Mouse (Mus musculus) heart, postnatal 25 days (tissue): ENCODE measurements around the gene Myo5c. TPM values are rescaled to one million over a fixed set of nuclear protein-coding genes. Genes with fewer than 3 reads are reported as not detected.

Experiments used
- DNase-seq: peaks from one replicate; pipeline ENCODE4 v3.0.0; 2022; ENCODE audit warnings: low spot score
- intact Hi-C: fragments of 180-260 bp; cut with DNase I; formaldehyde crosslinking; loops from one replicate; pipeline ENCODE4 v1.15.1; 2025
- total RNA-seq, 2 experiments: library from RNA; stranded (reverse); gene quantifications; 2 replicates each; pipeline ENCODE4 v1.2.3; 2021

Gene Myo5c
- 1 to 10 TPM; 5.6 to 7.1 TPM for total RNA-seq

DNA sequence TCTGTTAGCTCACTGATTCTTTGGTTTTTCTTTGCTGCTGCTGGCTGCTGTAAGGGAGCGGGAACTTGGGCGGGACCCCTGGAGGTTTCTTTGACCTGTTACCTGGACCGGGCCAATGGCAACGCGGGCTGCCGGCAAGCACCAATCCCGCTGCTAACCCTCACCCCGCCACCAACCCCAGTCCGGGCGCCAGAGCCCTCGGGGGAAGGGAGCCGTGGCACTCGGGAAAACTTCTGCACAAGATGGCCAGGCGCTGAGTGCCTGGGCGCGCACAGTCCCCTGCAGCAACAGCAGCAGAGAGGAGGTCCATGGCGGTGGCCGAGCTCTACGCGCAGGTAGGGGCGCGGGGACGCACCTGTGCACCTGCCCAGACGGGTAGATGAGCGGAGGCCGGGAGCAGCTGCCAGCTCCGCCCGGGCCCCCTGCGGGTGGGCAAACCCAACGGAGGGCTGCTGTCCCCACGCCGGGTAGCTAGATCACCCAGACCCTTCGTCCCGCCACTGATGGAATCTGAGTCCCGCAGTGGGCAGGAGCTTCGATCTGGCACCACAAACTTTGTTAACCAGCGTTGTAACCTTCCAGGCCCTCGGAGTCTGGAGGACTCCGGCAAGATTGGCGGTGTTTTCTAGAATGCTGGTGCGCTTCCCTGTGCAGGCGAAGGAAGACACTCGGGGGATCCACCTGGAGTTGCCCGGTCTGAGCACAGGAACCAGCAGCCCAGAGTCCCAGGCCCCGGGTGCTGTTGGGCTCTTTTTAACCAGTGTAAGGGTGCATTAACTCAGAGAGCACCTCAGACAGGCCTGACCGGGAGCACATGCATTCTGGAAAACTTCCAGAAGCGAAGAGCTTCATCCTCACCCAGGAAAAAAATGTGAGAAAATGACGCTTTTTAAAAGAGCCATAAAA is at the start of gene Myo5c:
Gene Myo5c (plus strand): TSS at position 180 of the 906 bp plus-strand sequence.
- DNase-seq: peak; percentile 28
- intact Hi-C loops: no loop called here

DNA sequence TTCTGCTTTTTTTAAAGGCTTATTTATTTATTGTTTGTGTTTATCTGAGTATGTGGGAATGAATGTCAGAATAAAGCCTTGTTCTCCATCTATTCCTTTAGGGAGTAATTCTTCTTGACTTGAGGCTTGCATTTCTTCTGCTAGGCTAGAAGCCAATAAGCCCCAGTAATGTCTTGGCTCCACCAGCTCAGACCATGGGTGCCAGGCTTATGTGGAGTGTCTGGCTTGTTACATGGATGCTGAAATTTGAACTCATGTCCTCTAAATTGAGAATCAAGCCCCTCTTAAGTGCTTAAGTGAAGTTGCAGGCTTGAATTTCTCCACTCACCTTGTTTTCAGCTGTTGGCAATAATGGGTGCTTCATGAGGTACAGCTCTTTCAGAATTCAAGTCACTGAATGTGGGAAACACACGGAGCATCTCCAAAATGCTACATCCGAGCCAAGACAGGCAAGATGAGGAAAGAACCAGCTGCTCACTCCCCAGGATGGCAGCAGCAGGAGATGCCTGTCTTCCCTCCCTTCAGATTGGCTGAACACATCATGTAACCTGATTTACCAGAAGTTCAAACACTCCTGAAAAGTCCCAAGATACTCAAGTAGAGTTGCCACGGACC is 44.1 kb upstream of the Myo5c start:
- DNase-seq: no peak
- intact Hi-C loops: no loop called here

DNA sequence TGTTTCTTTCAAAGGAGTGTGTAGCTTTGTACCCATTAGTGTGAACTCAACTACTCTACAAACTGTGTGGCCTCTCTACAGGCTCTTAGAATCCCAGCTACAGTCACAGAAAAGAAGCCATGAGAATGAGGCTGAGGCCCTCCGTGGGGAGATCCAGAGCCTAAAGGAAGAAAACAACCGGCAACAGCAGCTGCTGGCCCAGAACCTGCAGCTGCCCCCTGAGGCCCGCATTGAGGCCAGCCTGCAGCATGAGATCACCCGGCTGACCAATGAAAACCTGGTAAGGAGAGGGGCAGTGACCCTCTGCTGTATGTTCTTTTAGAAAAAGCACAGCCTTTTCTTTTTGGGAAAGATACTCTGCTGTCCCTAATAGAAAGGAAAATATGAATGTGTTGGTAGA is 38.0 kb upstream of the Myo5c start:
- intact Hi-C loops: loop anchor here (10.0 kb wide), 1 partner anchor 289 kb away; no protein-coding TSS in a partner anchor
- DNase-seq: no peak

DNA sequence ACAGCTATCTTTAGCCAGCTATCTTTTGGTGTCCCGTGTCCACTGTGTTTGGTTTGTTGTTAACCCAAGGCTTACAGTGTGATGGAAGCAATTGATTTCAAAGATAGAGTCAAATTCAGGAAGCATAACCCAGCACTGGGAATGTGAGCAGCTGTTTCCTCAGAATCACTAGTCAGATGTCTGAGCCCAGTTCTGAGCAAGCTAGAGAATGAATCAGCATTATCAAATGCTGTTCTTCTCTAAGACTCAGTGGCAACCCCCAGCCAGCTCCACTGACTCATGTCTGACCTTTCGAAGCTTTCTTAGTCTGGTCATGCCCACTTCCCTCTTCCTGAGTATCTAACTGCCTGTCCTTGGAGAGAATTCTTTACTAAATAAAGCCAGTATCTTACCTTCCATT is 35.5 kb upstream of the Myo5c start:
- no peak for DNase-seq
- intact Hi-C loops: loop anchor here (10.0 kb wide), 1 partner anchor 292 kb away; no protein-coding TSS in a partner anchor

DNA sequence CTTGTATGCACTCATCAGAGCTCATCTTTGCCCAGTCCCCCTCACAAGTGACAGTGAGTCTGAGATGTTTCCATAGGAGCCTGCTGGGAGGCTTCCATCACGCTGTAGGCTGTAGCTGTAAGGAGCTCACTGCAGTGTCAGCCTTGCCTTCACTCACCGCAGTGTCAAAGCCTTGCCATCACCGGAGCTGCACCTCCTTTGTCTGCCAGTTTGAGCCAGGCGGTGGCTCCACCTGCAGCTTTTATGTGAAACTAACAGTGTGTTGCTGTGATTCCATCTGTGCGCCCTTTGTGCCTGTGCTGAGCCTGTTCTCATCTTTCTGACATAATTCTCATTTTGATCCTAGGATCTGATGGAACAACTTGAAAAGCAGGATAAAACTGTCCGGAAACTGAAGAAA is 34.5 kb upstream of the Myo5c start:
- DNase-seq: no peak
- intact Hi-C loops: loop anchor here (10.0 kb wide), 1 partner anchor 292 kb away; no protein-coding TSS in a partner anchor

DNA sequence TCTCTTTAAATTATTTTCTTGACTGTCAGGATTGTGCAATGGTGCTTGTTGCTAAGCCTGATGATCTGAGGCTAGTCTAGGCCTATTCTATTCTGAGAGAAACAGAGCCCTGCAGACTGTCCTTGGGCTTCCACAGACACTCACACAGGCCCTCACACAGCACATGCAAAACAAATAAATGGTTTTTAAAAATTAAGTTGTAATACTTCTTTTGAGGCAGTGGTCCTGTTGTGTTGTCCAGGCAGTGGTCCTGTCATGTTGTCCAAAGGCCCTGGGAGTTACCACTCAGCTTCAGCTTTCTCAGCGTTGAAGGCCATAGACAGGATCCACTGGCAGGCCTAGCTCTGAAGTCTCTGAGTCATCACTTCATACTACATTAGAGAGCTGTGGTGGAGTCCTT is 30.3 kb upstream of the Myo5c start:
- DNase-seq: no peak
- intact Hi-C loops: loop anchor here (5.0 kb wide), 1 partner anchor 149 kb away; no protein-coding TSS in a partner anchor

DNA sequence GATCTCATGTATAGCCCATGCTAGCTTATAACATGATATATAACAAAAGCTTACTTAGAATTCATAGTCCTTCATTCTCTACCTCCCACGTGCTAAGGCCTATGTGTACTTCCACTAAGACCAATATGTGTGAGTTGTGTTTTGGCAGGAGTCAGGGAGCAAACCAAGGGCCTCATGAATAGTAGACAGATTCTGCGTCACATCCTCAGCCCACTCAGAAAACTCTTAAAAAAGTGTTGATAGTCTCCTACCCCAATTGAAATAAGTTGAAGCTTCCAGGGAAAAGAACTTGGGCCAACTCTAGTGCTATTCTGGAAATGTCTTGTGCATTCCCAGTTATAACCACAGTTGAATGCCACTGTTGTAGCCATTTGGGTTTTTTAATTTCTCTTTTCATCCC is 29.8 kb upstream of the Myo5c start:
- intact Hi-C loops: loop anchor here (5.0 kb wide), 1 partner anchor 150 kb away; no protein-coding TSS in a partner anchor
- no peak for DNase-seq

DNA sequence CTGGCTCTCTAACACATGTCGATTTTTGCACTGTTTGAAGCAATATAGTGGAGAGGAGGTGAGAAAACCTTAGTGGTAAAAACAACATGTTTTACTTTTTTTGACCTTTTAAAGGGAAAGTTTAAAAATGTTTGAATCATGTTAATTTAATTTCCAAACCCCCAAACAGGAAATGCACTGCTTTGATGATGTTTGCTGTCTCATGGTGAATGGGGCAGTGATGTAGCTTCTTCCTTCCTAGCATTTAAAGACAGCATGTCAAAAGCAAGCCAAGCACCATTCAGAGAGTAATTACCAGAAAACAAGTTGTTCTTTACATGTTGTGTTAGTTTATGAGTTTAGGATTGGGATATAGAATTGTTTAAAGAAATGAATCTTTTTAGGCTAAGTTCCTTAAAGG is 22.6 kb upstream of the Myo5c start:
- intact Hi-C loops: no loop called here
- no peak for DNase-seq

DNA sequence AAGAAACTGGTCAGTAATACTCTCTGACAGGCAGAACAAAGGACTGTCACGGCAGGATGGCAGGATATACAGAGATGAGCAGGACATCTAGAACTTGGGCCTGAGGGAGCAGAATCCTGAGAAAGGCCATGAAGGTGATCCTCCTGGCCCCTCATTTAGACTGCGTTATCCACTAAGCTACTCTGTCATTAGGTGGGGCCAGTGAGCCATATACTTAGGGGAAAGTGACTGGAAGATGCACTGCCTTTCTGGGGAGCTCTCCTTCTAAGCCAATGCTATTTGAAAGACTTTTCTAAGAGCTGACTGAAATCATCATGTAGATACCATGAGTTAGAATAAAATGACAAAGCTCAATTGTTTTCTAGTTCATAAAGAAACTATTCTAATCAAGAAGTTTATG is 21.6 kb upstream of the Myo5c start:
- intact Hi-C loops: loop anchor here (5.0 kb wide), 1 partner anchor 72 kb away; no protein-coding TSS in a partner anchor
- DNase-seq: no peak

DNA sequence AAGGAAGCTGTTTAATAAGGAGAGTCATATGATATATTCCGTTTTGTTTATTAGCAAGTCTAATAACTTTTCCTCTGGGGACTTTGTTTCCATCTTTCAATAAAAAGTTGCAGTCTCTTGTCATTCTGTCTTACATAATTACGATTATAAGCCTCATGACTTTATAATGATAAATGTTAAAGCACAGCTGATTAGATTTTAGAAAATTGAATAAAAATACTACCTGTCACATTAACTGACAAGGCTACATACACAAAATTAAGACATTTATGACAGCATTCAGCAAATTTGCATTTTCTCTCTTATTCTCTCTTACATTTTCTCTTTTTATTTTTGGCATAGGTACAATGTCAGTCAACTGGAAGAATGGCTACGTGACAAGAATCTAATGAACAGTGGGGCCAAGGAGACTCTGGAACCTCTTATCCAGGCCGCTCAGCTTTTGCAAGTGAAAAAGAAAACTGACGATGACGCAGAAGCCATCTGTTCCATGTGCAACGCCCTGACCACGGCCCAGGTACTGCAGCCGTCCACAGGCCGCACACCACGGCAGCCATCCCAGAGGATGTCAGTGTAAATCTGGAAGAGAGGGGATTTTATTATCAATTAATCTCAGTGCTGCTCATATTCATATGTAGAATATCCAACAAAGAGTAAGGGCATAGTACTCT is 16.9 kb upstream of the Myo5c start:
- intact Hi-C loops: loop anchor here (5.0 kb wide), 1 partner anchor 67 kb away; no protein-coding TSS in a partner anchor
- no peak for DNase-seq

DNA sequence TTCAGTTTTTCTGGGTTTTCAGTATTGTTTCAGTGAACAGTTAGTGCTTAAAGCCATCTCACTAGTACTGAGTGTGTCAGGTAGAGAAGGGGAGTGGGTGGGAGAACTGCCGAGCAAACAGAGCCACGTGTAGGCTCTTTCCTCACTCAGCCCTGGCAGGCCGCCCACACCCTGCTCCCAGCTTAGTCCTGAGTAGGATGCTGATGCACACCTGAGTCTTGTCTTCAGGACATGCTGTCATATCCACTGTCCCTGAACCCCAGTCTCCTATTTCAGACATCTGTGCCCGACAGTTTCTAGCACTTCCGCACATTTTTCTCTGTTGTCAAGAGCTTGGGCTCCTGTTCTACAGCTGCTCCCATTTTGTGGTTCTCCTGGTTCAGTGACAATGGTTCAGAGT is 11.9 kb upstream of the Myo5c start:
- DNase-seq: no peak
- intact Hi-C loops: no loop called here

DNA sequence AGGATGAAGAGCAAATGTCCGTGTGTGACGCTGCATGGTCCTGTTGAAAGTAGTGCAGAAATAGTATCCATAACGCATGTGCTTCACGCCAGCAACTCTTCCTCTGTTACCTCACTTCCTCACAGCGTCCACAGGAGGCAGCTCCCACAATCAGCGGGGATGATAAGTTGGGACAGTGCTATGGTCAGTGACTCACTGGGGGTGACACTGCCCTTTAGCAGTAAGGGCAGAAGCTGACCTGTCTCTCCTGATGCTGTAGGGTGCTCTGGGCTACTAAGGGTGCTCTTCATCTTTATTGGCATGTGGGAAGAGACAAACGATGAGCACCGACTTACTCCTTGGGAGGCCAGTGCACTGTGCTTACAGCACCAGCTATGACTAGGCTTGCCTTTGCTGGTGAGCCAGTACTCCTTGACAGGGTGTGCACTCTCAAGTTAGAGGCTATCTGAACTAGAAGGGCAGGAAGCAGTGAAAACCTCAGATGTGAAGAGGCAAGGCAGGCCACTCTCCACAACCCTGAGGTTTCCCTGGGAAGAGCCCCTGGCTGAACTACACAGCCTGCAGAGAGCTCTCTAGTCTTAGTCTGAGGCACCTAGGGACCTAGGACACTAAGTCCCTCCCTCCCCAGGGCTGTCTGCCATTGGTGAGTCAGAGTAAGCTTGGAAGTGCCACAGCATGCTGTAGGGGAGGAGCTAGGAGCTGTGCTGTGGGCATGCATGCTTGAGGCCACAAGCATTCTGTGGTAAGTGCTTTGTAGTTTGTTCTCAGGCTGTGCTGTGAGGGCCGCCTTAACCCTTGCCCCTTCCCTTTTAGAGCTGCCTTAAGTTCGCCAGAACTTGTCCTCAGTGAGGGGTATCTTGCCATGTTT is 10.2 kb upstream of the Myo5c start:
- DNase-seq: no peak
- intact Hi-C loops: no loop called here

DNA sequence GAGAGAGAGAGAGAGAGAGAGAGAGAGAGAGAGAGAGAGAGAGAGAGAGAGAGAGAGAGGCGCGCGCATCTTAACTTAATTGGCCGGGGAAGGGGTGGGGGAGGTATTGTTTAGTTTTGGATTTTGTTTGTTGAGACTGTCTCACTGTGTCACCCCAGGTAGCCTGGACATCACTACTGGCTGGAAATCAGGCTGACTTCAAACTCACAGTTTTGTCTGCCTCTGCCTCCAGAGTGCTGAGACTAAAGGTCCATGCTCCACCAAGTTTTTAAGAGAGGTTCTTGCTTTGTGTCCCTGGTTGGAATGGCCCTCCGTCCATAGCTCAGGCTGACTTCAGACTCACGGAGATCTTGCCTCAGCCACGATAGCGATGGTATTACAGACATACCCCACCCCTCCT is 1.0 kb downstream of the Myo5c start:
- intact Hi-C loops: no loop called here
- DNase-seq: no peak

DNA sequence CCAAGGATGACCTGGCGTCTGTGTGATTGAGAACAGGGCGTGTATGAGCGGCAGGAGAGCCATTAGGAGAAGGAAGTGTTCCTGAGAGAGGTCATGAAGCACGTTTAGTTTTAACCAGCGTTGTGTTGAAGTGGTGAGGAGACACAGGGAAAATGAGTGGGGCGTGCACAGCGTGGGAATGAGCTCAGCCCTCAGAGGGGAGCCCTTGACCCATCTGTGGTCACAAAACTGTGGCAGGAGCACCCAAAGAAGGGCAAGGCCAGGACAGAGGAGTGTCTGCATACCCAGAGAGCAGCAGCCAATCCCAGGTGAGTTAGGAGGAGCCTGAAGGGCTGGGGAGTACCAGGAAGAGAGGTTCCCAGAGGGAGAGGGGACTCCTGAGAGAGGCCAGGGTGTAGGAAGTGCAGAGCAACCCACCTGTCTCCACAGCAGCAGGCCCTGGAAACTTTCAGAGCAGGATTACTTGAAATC is 2.5 kb downstream of the Myo5c start:
- DNase-seq: no peak

DNA sequence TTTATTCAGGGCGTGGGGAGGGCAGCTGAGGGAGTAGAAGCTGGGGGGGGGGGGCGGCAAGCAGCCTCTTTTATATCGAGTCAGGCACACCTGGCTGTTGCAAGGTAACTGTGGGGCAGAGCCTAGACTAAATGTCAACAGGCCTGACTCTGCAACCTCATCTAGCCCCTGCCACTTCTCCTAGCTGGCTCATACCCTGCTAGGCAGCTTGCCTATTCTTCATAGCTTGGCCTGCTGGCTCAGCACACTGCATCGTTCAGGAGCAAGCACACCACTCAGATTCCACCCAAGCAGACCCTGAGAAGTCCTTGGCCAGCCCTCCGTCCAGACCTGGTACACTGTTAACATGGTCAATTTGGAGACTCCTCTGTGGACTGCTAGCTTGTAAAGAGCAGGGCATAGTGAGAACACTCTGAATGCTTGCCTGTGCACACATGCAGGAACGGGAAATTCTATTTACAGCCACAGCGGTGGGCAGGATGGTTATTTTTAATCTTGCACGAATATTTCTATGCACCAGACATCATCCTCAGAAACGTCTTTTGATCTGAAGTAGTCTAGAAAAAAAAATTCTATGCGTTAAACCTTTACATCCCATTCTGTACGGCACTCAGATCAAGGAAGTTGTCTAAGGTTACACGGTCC is 3.3 kb downstream of the Myo5c start:
- DNase-seq: no peak
- intact Hi-C loops: no loop called here

More for the DNA sequence above, 2.5 kb downstream of the Myo5c start:
- intact Hi-C loops: no loop called here

DNA sequence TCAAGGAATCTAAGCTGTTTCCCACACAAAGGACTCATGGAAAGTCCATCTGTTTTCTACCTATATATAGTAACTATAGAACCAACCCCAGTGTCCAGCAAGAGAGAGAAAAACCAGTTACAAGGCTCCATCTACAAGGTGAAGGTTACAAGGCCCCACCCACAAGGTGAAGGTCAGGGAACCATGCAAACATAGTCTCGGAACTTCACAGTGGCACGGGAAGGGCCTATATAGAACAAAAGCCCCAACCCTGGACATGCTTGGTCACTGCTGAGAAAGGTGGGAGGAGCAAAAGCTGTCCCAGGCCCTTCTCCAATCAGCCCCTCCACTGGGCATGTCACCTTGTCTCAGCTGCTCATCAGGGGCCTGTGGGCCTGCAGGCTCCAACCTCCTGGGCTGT is 3.9 kb downstream of the Myo5c start:
- no peak for DNase-seq
- intact Hi-C loops: no loop called here

DNA sequence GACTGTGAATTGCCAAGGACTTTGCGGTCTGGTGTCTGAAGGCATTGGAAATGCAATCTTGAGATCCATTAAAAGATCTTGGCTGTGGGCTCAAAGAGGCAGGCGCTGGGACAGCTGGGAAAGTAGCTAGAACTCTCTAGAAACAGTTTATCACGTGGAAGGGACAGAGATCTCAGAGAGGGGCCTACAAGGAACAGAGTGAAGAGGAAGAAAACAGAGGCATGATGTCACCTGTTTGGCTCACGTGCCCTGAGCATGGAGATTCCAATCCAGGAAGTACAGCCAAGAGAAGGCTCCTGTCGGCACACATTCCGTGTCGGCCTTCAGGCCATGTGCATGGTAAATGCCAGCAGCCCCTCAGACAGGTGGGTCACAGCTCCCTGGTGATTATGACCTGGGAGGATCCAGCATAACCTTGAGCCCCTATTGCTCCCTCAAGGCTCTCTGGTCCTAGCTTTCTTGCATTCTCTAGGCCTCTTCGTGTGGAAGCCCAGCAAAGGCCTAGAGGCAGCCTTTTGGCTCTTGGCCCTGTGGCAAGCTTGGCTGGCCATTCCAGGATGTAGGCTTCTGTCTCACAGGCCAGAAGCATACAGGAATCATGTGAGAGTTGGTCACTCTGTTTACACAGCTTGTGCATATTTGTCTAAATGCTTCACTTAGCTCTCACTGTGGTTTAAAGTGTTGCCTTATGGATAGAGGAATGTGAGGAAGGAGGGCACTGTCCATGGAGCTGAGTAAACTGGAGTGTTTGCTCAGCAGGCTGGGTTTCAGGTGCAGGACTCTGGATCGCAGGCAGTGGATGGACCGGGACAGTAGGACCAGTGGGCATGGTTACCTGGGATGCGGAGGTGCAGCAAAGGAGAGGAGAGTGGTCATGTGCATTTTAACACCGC is 4.8 kb downstream of the Myo5c start:
- intact Hi-C loops: no loop called here
- DNase-seq: no peak

DNA sequence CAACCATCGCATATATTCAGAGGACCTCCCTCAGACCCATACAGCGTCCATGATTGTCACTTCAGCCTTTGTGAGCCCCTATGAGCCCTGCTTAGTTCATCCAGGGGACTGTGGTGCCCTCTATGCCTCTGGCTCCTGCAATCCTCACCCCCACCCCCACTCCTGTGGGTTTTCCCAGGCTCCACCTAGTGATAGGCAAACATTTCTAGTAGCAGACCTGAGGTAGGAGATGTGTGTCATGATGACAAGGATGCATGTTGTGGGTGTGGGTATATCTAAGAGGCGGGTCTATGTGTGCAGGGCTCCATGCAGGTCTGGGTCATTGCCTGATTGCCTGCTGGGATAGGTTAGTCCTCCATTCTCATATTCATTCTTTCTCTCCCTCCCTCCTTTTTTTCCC is 6.4 kb downstream of the Myo5c start:
- intact Hi-C loops: no loop called here
- no peak for DNase-seq
